Mouse (Mus musculus): ENCODE results near the gene Taf1b.

- TF ChIP-seq CHD2 (IDR thresholded peaks at IDR 0.05; ENCODE audit: low read depth, low read length) = no peak
- no peak for TF ChIP-seq HCFC1 (IDR thresholded peaks at IDR 0.05; ENCODE audit: borderline replicate concordance, insufficient read depth, low read length)
- no peak for TF ChIP-seq ZNF384 (IDR thresholded peaks at IDR 0.05; ENCODE audit: low read depth, low read length)
- no peak for TF ChIP-seq ZC3H11A (IDR thresholded peaks at IDR 0.05; ENCODE audit: borderline replicate concordance, low read depth, low read length)
Measured at GRCm38 (mm10) chr12:24493412-24493811, 4.7 kb upstream of the Taf1b start.

Data from ES-E14 (cell line).